Mouse (Mus musculus): Measurements from ENCODE around the gene Ddi2. TPM values are rescaled to one million over a fixed set of nuclear protein-coding genes. Genes with fewer than 3 reads are reported as not detected.

Gene Ddi2
- total RNA-seq, 2 experiments from 2014 or later = 42.8 to 50.1 TPM

DNA sequence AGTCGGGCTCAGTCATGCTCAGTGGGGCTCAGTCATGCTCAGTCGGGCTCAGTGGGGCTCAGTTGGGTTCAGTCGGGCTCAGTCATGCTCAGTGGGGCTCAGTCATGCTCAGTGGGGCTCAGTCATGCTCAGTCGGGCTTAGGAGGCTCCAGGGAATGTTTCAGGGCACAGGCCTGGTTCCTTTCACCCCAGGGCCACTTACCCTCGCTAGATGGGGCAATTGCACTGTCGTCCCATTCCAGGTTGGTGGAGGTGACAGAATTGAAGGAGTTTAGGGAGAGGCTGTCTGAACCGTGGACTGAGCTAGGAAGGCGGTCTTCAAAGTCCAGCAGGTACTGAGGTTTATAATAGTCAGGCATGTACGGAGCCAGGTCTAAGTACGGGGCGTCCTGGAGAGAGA is 83.7 kb downstream of the Ddi2 start:
- 0 out of 2 replicates have a peak, but pooled peaks have one; percentile 5 for TF ChIP-seq CTCF (conservative IDR thresholded peaks at IDR 0.05)
- DNase-seq (ENCODE audit: low spot score in 2 of 2) = no peak
- no peak overlapping the region for H3K27ac ChIP-seq
- H3K4me3 ChIP-seq = no peak overlapping the region

DNA sequence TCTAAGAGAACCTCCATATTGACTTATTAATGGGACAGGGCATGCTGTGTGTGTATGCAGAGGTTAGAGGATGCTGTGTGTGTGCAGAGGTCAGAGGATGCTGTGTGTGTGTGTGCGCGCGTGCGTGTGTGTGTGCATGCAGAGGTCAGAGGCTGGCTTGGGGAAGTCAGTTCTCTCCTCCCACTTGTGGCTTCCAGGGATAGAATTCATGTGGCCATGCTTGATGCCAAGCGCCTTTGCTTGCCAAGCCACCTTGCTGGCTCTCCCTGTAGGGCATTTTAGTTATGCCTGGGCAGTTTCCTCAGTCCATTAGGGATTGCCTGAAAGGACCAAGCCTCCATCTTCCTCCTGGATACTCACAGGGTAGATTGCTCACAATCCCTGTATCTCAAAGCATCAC is 86.5 kb downstream of the Ddi2 start:
- TF ChIP-seq CTCF (conservative IDR thresholded peaks at IDR 0.05) = no peak
- no peak overlapping the region for H3K4me3 ChIP-seq
- H3K27ac ChIP-seq = no peak overlapping the region
- DNase-seq (ENCODE audit: low spot score in 2 of 2) = no peak

DNA sequence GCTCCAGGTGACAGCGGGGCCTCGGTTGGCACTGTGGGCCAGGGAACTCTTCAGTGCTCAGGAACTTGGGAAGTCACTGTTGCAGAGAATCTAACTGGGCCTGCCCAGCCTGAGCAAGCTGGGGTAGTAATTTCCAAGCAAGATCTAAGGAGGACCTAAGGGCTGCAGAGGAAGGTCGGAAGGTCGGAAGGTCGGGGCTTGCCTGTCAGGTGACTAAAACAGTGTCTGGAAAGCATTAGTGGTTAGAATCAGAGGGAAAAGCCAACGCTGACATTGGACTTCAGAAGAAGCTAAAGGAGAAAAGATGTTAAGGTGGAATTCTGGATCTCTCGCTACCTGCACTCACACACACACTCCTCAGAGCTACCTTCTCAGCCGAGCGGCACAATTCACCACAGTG is 87.2 kb downstream of the Ddi2 start:
- Histone ChIP-seq H3K4me3 (no peak overlapping the region), H3K27ac (no peak overlapping the region)
- no peak for DNase-seq (ENCODE audit: low spot score in 2 of 2)
- no peak for TF ChIP-seq CTCF (conservative IDR thresholded peaks at IDR 0.05)

DNA sequence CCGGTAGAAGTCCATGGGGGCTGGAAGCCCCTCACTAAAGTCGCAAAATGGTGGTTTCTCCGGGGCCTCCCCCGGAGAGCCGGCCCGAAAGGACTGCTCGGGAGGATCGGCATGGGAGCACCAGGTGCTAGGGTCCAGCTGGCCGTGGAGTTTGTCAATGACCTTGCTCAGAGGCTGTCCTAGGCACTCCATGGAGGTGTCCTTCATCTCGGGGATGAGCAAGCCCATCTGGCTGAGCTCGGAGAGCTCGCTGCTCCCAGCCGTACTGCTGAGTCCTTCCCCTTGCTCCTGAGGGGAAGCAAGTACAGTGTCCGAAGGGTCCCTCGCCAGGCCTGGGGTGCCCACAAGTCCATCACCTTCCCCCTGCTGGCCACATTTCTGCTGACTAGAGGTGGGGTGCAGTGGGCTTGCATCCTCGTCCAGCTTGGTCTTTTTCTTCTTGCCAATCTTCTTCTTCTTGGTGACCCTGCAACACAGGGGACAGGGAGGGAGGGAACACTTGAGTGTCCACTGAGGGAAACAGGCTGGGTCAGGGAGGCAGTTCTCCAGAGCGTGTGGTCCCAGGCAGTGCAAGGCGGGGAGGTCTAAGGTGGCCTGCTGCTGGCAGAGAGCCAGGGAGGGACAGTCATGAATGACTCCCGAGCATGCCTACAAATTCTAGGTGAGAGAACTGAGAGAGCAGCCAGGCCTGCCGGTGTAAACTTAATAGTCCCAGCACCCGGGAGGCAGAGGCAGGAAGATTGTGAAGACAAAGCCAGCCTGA is 90.9 kb downstream of the Ddi2 start:
- H3K4me3 ChIP-seq = no peak overlapping the region
- no peak for DNase-seq (ENCODE audit: low spot score in 2 of 2)
- TF ChIP-seq CTCF (conservative IDR thresholded peaks at IDR 0.05) = no peak
- no peak overlapping the region for H3K27ac ChIP-seq

DNA sequence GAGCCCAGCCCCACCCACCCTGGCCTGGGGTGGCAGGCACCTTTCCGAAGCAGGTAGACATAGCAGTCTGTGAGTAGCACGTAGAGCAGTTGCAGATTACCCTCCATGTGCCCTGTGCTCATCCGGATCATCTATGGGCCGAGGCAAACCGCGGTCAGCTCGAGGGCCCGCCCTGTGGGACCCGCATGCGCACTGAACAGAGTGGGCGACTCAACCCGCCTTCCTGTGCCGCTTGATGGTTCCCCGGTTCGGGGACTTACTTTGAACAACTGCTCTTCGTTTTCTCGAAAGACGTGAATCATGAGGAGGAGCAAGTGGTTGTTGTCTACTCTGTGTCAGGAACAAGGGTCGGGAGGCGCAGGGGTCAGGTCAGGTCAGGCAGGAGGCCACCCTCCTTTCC is 92.0 kb downstream of the Ddi2 start:
- no peak for DNase-seq (ENCODE audit: low spot score in 2 of 2)
- Histone ChIP-seq H3K4me3 (no peak overlapping the region), H3K27ac (no peak overlapping the region)
- TF ChIP-seq CTCF (conservative IDR thresholded peaks at IDR 0.05) = no peak

DNA sequence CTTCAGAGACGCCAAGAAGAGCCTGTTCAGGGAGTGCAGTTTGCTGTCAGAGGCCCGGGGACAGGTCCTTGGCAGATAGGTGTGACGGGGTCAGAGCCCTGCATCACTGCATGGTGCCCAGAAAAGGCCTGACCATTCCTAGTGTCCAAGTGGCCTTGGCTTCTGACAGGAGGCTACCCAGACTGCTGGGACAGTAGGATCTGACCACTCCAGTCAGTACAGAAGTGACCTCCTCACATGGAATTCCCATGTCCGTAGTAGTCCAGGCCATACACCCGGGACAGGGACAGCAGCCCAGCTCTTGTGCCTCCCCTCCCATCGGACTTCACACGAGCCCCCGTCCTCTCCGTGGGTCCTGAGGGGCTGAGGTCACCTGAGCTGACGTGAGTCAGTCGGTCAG is 93.2 kb downstream of the Ddi2 start:
- Histone ChIP-seq H3K27ac (no peak overlapping the region), H3K4me3 (no peak overlapping the region)
- DNase-seq (ENCODE audit: low spot score in 2 of 2) = no peak
- no peak for TF ChIP-seq CTCF (conservative IDR thresholded peaks at IDR 0.05)

DNA sequence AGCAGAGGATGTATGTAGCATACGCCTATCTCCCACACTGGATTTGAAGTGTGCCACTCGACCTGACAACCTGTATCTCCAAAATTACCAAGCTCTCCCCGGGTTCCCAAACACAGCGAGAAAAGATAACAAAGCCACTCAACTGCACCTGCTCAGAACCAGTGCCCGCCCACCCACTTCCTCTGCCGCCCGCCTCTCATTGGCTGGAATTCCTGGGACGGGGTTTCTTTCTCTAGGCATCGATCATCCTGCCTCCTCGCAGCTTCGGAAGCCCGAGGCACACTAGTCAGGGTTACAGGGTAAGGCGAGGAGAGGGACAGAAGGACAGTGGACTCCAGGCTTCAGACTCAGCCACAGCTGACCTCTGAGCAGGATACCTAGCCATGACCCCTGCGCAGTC is 94.6 kb downstream of the Ddi2 start:
- no peak overlapping the region for H3K27ac ChIP-seq
- DNase-seq (ENCODE audit: low spot score in 2 of 2) = no peak
- no peak for TF ChIP-seq CTCF (conservative IDR thresholded peaks at IDR 0.05)
- no peak overlapping the region for H3K4me3 ChIP-seq

Other genes starting within 250 kb of the Ddi2 start
- gene Spen, start 184.8 kb downstream of the Ddi2 start, total RNA-seq (2021) = 10 to 100 TPM; 56.0 to 68.1 TPM
- under 1 TPM; 0.47 to 0.90 TPM for gene Fblim1, start 117.3 kb downstream of the Ddi2 start, total RNA-seq (2021)
- gene Tmem82, start 104.8 kb downstream of the Ddi2 start, total RNA-seq (2021) = under 1 TPM; 0.37 to 0.56 TPM
- gene Slc25a34, start 99.6 kb downstream of the Ddi2 start, total RNA-seq (2021) = 1 to 10 TPM; 1.6 to 3.6 TPM
- gene Plekhm2, start 58.5 kb downstream of the Ddi2 start, total RNA-seq (2021) = 10 to 100 TPM; 74.1 to 80.6 TPM
- not detected for gene Rsc1a1, start 37.8 kb downstream of the Ddi2 start, total RNA-seq (2021)
- not detected for gene Agmat, start 23.3 kb upstream of the Ddi2 start, total RNA-seq (2021)
- 10 to 100 TPM; 45.3 to 45.4 TPM for gene Dnajc16, start 67.5 kb upstream of the Ddi2 start, total RNA-seq (2021)
- 10 to 100 TPM; 25.2 to 25.6 TPM for gene Casp9, start 70.2 kb upstream of the Ddi2 start, total RNA-seq (2021)
- not detected for gene Cela2a, start 102.7 kb upstream of the Ddi2 start, total RNA-seq (2021)
- gene Ctrc, start 122.9 kb upstream of the Ddi2 start, total RNA-seq (2021) = not detected
- gene Efhd2, start 151.5 kb upstream of the Ddi2 start, total RNA-seq (2021) = 100 to 1,000 TPM; 139 to 140 TPM

All from layer of hippocampus, adult 2 months (tissue).